Mouse (Mus musculus): ENCODE results near the gene Atp2a1. TPM values are rescaled to one million over a fixed set of nuclear protein-coding genes. Genes with fewer than 3 reads are reported as not detected.

Gene Atp2a1
- 0.45 and 0.71 TPM in 2 replicates for polyA plus RNA-seq (2015; fragmentation: Nextera tagmentation; extraction: Ambion mirVana)

DNA sequence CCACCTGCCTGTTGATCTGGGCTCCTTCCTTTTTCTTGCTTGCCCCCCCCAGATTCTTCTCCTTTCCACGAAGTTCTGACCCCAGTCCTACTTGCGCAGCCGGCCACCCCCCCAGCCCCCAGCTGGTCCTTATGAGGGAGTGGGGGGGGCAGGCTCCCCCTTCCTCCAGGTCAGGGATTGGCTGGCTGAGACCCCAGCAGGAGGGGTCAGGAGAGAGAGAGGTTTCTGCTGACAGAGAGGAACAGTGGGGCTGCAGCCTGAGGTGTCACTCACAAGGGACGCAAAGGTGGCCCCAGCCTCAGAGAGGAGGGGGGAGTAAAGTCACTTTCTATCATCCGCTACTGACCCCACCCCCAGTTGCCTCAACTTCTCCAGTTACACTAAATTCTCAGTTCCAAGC, at the start of gene Atp2a1:
TSS of gene Atp2a1 (minus strand) at position 105 of the 400 bp plus-strand sequence.
- no peak for DNase-seq (ENCODE audit: low spot score)
- TF ChIP-seq CTCF (IDR thresholded peaks at IDR 0.05; ENCODE audit: low read depth), result no peak
- no peak within 1 kb of the TSS for H3K27ac ChIP-seq
- H3K36me3 ChIP-seq (ENCODE audit: insufficient read depth, low read length), result peaks cover 12% of the 10 kb centered on the region
- H3K4me1 ChIP-seq (replicated peaks; ENCODE audit: insufficient read depth, low read length), result no peaks in the 10 kb centered on the region; the same call in 1 of the 2 replicates
- no peak for ATAC-seq (replicated peaks; ENCODE audit: low FRiP score, low read depth)
- H3K9ac ChIP-seq (ENCODE audit: low read depth, low read length), result no peak within 1 kb of the TSS
- no peak within 1 kb of the TSS for H3K4me2 ChIP-seq (ENCODE audit: low read length)
- 45% methylated on average over 5 of the region's 5 CpGs for WGBS
- H3K27me3 ChIP-seq (ENCODE audit: insufficient read depth, low read length), result no peaks in the 10 kb centered on the region
- H3K4me3 ChIP-seq (replicated peaks; ENCODE audit: low read depth, low read length), result no peak within 1 kb of the TSS
- no peaks in the 10 kb centered on the region for H3K9me3 ChIP-seq (replicated peaks; ENCODE audit: low read length)

DNA sequence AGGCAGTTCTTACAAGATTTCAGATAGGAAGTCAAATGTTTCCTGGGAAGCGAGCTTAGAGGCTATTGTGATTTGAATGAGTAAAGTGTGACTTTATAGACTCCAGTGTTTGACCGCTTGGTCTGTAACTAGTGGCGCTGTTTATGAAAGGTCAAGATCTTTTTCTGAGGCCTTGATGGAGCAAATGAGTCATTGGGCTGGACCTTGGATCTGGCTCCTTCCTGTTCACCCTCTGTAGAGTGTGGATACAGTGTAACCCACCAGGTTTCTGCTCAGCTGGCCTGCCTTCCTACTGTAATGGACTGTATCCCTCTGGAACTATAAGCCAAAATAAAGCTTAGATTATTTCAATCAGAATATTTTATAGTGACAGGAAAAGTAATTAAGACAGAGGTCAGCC, 48.4 kb upstream of the Atp2a1 start:
- Histone ChIP-seq H3K4me2 (ENCODE audit: low read length) (no peak overlapping the region), H3K4me3 (replicated peaks; ENCODE audit: low read depth, low read length) (no peak overlapping the region), H3K36me3 (ENCODE audit: insufficient read depth, low read length) (no peaks in the 10 kb centered on the region), H3K4me1 (replicated peaks; ENCODE audit: insufficient read depth, low read length) (no peaks in the 10 kb centered on the region), H3K27me3 (ENCODE audit: insufficient read depth, low read length) (no peaks in the 10 kb centered on the region), H3K27ac (no peak overlapping the region), H3K9me3 (replicated peaks; ENCODE audit: low read length) (no peaks in the 10 kb centered on the region), H3K9ac (ENCODE audit: low read depth, low read length) (no peak overlapping the region)
- TF ChIP-seq CTCF (IDR thresholded peaks at IDR 0.05; ENCODE audit: low read depth), result no peak
- 69% methylated on average over 3 of the region's 3 CpGs for WGBS
- DNase-seq (ENCODE audit: low spot score) (no peak), ATAC-seq (replicated peaks; ENCODE audit: low FRiP score, low read depth) (no peak)

DNA sequence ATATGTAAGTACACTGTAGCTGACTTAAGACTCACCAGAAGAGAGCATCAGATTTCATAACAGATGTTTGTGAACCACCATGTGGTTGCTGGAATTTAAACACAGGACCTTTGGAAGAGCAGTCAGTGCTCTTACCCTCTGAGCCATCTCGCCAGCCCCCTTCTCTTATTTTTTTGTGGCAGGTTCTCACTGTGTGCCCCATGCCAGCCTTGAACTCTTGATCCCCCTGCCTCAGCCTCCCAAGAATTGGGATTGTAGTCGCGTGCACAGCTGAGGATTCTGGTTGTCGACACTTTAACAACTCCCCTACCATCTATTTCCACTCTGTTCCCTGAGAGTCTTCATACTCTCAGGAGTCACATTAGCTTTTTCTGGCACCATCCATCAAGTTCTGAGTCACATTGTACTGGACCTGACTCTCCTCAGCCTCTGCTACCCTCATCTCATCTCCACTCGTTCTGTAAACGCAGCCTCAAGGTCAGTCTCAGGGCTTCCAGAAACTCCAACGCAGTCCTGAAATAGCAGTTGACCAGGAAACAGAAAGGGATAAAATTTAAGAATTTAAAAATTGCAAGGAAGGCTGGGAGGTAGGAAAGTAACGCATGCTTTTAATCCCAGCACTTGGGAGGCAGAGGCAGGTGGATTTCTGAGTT, 44.3 kb upstream of the Atp2a1 start:
- no peak for TF ChIP-seq CTCF (IDR thresholded peaks at IDR 0.05; ENCODE audit: low read depth)
- H3K4me3 ChIP-seq (replicated peaks; ENCODE audit: low read depth, low read length), result no peak overlapping the region
- H3K27me3 ChIP-seq (ENCODE audit: insufficient read depth, low read length), result no peaks in the 10 kb centered on the region
- no peaks in the 10 kb centered on the region for H3K4me1 ChIP-seq (replicated peaks; ENCODE audit: insufficient read depth, low read length)
- H3K36me3 ChIP-seq (ENCODE audit: insufficient read depth, low read length), result no peaks in the 10 kb centered on the region
- no peak overlapping the region for H3K27ac ChIP-seq
- 86% methylated on average over 8 of the region's 8 CpGs for WGBS
- no peak overlapping the region for H3K4me2 ChIP-seq (ENCODE audit: low read length)
- no peak overlapping the region for H3K9ac ChIP-seq (ENCODE audit: low read depth, low read length)
- ATAC-seq (replicated peaks; ENCODE audit: low FRiP score, low read depth) (no peak), DNase-seq (ENCODE audit: low spot score) (no peak)
- H3K9me3 ChIP-seq (replicated peaks; ENCODE audit: low read length), result no peaks in the 10 kb centered on the region

DNA sequence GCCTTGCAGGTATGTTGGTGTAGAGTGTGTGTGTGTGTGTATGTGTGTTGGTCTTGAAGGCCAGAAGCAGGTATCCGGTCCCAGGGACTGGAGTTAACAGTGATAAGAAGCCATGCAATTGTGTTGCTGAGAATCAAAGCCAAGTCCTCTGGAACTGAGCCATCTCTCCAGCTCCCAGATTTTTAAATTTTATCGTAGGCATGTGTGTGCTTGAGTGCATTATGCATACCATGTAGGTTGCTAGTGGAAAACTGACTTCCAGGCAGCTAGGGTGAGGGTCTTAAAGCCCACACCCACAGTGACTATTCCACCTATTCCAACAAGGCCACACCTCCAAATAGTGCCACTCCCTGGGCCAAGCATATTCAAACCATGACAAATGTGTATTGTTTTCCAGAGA, 42.0 kb upstream of the Atp2a1 start:
- ATAC-seq (replicated peaks; ENCODE audit: low FRiP score, low read depth), result no peak
- H3K4me3 ChIP-seq (replicated peaks; ENCODE audit: low read depth, low read length), result no peak overlapping the region
- TF ChIP-seq CTCF (IDR thresholded peaks at IDR 0.05; ENCODE audit: low read depth), result no peak
- H3K4me1 ChIP-seq (replicated peaks; ENCODE audit: insufficient read depth, low read length), result peaks cover 3% of the 10 kb centered on the region; the same call in 1 of the 2 replicates
- no peak for DNase-seq (ENCODE audit: low spot score)
- H3K4me2 ChIP-seq (ENCODE audit: low read length), result no peak overlapping the region
- H3K9me3 ChIP-seq (replicated peaks; ENCODE audit: low read length), result no peaks in the 10 kb centered on the region
- WGBS, result 78% methylated on average over 2 of the region's 2 CpGs
- no peaks in the 10 kb centered on the region for H3K27me3 ChIP-seq (ENCODE audit: insufficient read depth, low read length)
- peaks cover 12% of the 10 kb centered on the region for H3K36me3 ChIP-seq (ENCODE audit: insufficient read depth, low read length)
- H3K9ac ChIP-seq (ENCODE audit: low read depth, low read length), result no peak overlapping the region
- no peak overlapping the region for H3K27ac ChIP-seq

DNA sequence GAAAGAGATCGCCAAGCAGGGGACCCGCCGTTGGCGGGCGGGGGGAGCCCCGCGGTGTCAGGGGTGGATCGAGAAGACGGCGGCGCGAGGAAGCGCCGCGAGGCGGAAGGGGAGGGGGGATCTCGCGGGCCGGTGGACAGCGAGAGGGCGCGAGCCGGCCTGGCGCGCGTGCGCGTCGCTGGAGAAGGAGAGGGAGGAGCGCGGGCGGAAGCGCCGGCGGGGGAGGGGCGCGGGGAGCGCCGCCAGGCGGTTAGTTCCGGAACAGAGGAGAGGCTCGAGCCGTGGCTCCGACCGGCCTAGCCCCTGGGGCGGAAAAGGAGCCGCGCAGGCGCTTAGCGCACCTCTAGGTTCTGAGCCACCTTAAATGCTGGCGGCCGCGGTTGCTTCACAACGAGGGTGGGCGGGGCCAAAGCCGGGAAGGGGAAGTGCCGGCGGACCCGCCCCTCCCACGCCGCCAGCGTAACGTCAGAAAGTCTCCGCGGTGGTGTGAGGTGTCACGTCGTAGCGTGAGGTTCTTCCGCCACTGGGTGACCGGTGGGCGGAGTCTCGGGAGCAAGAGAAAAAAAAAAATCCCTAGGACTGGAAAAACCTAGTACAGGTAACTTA, 40.5 kb upstream of the Atp2a1 start, which contains the start of gene Atxn2l:
TSS of gene Atxn2l (minus strand) at position 165 of the 606 bp plus-strand sequence.
- no peaks in the 10 kb centered on the region for H3K27me3 ChIP-seq (ENCODE audit: insufficient read depth, low read length)
- H3K36me3 ChIP-seq (ENCODE audit: insufficient read depth, low read length), result peaks cover 25% of the 10 kb centered on the region
- H3K4me2 ChIP-seq (ENCODE audit: low read length), result peak within 1 kb of the TSS; percentile 59
- peak within 1 kb of the TSS; percentile 100 for H3K27ac ChIP-seq
- WGBS, result under 1% methylated on average over 55 of the region's 72 CpGs
- peak; percentile 99 for DNase-seq (ENCODE audit: low spot score)
- ATAC-seq (replicated peaks; ENCODE audit: low FRiP score, low read depth), result peak; percentile 92
- TF ChIP-seq CTCF (IDR thresholded peaks at IDR 0.05; ENCODE audit: low read depth), result peak; percentile 67
- peak within 1 kb of the TSS; percentile 100 for H3K4me3 ChIP-seq (replicated peaks; ENCODE audit: low read depth, low read length)
- H3K9me3 ChIP-seq (replicated peaks; ENCODE audit: low read length), result no peaks in the 10 kb centered on the region
- H3K9ac ChIP-seq (ENCODE audit: low read depth, low read length), result peak within 1 kb of the TSS; percentile 100
- peaks cover 3% of the 10 kb centered on the region; the same call in 1 of the 2 replicates for H3K4me1 ChIP-seq (replicated peaks; ENCODE audit: insufficient read depth, low read length)

DNA sequence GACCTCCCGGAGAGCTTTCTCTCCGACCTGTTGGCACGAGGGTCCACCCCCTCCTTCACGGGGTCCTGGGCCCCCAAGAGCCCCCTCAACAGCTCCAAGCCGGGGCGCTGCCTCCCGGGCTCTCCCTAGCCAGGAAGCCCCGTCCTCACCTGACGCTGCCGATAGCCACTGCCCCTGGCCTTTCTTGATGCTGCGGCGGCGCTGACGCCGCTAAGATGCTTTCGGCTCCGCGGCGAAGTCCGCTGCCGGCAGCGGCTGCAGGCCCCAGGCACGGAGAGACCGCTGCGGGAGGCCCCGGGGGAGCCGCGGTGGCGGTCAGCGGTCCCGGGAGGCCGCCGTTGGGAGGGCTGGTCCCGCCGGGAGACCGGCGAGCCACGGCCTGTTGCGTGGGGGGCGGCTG, 39.8 kb upstream of the Atp2a1 start:
- TF ChIP-seq CTCF (IDR thresholded peaks at IDR 0.05; ENCODE audit: low read depth), result no peak
- Histone ChIP-seq H3K27me3 (ENCODE audit: insufficient read depth, low read length) (no peaks in the 10 kb centered on the region), H3K4me2 (ENCODE audit: low read length) (peak overlapping the region; percentile 59), H3K9me3 (replicated peaks; ENCODE audit: low read length) (no peaks in the 10 kb centered on the region), H3K4me1 (replicated peaks; ENCODE audit: insufficient read depth, low read length) (peaks cover 3% of the 10 kb centered on the region; the same call in 1 of the 2 replicates), H3K27ac (peak overlapping the region; percentile 100), H3K4me3 (replicated peaks; ENCODE audit: low read depth, low read length) (peak overlapping the region; percentile 100), H3K36me3 (ENCODE audit: insufficient read depth, low read length) (peaks cover 31% of the 10 kb centered on the region), H3K9ac (ENCODE audit: low read depth, low read length) (peak overlapping the region; percentile 100)
- under 1% methylated on average over 40 of the region's 40 CpGs for WGBS
- no peak for ATAC-seq (replicated peaks; ENCODE audit: low FRiP score, low read depth)
- DNase-seq (ENCODE audit: low spot score), result no peak

Data from kidney, postnatal 0 days (tissue).